Mouse (Mus musculus): ENCODE results near the gene Hnf1b. TPM values are rescaled to one million over a fixed set of nuclear protein-coding genes. Genes with fewer than 3 reads are reported as not detected.
A peak's percentile ranks its signal among the peaks of the same experiment; 100 is the strongest.

The Hnf1b gene
- polyA plus RNA-seq, 1 experiment from 2014 or later, result 0.07 TPM

DNA sequence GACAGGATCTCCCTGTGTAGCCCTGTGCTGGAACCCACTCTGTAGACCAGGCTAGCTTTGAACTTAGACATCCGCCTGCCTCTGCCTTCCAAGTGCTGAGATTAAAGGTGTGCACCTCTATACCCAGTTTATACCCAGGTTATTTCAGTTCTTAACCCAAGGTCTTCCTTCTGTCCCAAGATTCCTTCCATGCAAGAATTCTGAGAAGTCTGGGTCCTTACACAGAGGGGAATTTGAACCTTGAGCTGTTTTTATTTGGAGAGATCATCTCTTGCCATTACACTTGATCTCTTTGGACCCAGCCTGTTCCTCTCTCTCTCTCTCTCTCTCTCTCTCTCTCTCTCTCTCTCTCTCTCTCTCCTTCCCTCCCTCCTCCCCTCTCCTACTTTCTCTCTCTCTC, 7.4 kb downstream of the Hnf1b start:
- Histone ChIP-seq H3K4me3 (no peak overlapping the region), H3K4me1 (peaks cover 13% of the 10 kb centered on the region), H3K27me3 (replicated peaks; ENCODE audit: low read depth, poor library complexity, severe bottlenecking) (peaks cover 87% of the 10 kb centered on the region), H3K9me3 (no peaks in the 10 kb centered on the region), H3K36me3 (replicated peaks) (no peaks in the 10 kb centered on the region), H3K27ac (replicated peaks) (no peak overlapping the region)
- no peak for DNase-seq (ENCODE audit: low spot score)
- 72% methylated on average over 1 of the region's 1 CpGs for WGBS

- H3K9me3 ChIP-seq, result no peaks in the 10 kb centered on the region
- peaks cover 20% of the 10 kb centered on the region for H3K4me1 ChIP-seq
- H3K36me3 ChIP-seq (replicated peaks), result no peaks in the 10 kb centered on the region
- H3K27ac ChIP-seq (replicated peaks), result no peak overlapping the region
- WGBS, result 26% methylated on average over 9 of the region's 9 CpGs
- peaks cover 55% of the 10 kb centered on the region for H3K27me3 ChIP-seq (replicated peaks; ENCODE audit: low read depth, poor library complexity, severe bottlenecking)
- no peak overlapping the region for H3K4me3 ChIP-seq
- no peak for DNase-seq (ENCODE audit: low spot score)
These were observed 15.4 kb downstream of the Hnf1b start for GRCm38 (mm10) chr11:83865286-83865685.

DNA sequence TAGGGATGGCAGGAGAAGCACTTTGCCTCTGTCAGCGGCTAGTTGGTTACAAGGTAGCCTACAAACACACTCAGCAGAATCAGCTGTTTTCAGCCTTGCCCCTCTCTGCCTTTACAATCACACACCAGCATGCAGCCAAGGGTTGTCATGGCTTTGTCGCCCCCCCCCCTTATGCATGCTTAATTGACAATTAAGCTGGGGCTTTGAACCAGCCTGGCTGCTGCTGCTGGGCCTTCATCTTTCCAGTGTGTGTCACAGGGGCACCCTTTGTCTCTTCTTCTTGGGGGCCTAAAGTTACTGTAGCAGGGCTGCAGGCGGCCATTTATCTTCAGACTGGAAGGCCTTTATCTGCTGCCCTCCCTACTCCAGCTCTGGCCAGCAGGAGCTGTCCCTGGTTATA, 17.7 kb downstream of the Hnf1b start:
- WGBS, result 42% methylated on average over 3 of the region's 3 CpGs
- H3K27ac ChIP-seq (replicated peaks), result no peak overlapping the region
- H3K4me1 ChIP-seq, result peaks cover 20% of the 10 kb centered on the region
- DNase-seq (ENCODE audit: low spot score), result no peak
- no peaks in the 10 kb centered on the region for H3K9me3 ChIP-seq
- H3K27me3 ChIP-seq (replicated peaks; ENCODE audit: low read depth, poor library complexity, severe bottlenecking), result peaks cover 48% of the 10 kb centered on the region
- no peaks in the 10 kb centered on the region for H3K36me3 ChIP-seq (replicated peaks)
- no peak overlapping the region for H3K4me3 ChIP-seq

DNA sequence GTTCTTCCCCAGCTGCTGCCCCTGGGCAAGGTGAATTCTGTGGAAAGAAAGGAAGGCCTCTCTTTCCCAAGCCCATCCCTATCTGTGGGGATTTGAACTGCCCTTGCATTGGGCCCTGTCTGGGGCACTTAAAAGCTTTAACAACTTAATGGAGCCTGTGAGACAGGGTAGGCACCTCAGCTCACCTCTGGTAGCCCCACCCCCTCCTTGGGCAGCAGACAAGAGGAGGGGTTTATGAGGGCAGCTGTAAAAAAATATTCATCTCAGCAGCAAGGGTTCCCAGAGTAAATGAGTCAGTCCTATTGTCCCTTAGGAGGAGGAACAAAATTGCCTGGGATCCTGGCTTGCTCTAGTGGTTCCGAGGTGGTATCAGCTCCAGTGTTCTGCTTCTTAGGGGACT, 19.3 kb downstream of the Hnf1b start:
- Histone ChIP-seq H3K27ac (replicated peaks) (no peak overlapping the region), H3K36me3 (replicated peaks) (no peaks in the 10 kb centered on the region), H3K4me1 (peaks cover 20% of the 10 kb centered on the region), H3K27me3 (replicated peaks; ENCODE audit: low read depth, poor library complexity, severe bottlenecking) (peaks cover 37% of the 10 kb centered on the region), H3K9me3 (no peaks in the 10 kb centered on the region), H3K4me3 (no peak overlapping the region)
- WGBS, result 33% methylated on average over 1 of the region's 1 CpGs
- DNase-seq (ENCODE audit: low spot score), result no peak

DNA sequence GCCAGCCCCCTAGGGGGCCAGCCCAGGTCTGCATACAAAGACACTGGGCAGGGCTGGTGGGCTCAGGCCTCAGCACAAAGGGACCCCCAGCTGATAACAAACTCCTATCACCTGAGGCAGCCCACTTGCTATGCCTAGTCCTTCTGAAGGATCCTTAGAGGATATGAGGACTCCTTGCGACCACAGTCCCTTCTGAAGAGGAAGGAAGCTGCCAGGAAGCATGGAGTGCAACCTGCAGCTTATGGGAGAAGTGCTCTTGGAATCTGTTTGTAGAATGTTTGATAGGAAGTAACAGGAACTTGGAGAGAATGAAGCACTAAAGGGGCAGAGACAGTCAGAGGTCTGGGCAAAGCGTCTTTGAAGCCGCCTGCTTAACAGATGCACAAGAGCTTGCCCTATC, 19.8 kb downstream of the Hnf1b start:
- no peak overlapping the region for H3K4me3 ChIP-seq
- peaks cover 20% of the 10 kb centered on the region for H3K4me1 ChIP-seq
- WGBS, result 46% methylated on average over 3 of the region's 3 CpGs
- no peaks in the 10 kb centered on the region for H3K9me3 ChIP-seq
- no peaks in the 10 kb centered on the region for H3K36me3 ChIP-seq (replicated peaks)
- DNase-seq (ENCODE audit: low spot score), result no peak
- H3K27me3 ChIP-seq (replicated peaks; ENCODE audit: low read depth, poor library complexity, severe bottlenecking), result peaks cover 32% of the 10 kb centered on the region
- H3K27ac ChIP-seq (replicated peaks), result no peak overlapping the region

DNA sequence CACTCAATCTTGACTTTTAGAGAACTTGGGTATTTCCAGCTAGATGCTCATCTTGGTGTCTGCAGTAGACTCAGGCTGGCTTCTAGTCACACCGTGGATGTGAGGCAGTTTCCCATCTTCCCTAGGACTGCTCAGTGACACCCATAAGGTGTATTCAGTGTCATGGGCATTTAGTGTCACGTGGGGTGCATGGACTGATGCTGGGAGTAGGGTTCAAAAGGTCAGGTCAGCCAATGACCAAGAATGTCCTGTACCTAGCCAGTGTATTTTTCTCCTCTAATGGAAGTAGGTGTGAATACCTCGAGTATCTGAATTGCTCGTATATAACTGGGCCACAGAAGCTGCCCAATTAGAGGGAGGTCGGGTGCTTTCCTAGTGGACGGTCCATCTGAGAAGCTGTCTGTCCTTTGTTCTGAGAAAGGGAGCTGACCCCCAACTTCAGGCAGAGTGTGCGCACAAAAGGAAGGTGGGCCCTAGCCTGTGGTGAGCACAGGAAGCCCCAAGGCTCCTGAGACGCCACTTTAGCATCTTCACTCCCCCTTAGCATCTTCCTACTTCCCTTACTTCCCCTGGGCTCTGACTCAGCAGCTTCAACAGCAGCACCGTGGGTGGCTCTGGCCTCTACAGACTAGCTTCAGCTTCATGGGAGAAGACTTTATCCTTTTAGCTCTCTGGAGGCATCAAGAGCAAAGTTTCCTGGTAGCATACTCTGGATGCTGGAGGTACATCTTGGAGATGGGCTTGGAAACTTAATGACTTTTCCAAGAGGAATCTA, 22.1 kb downstream of the Hnf1b start:
- Histone ChIP-seq H3K27me3 (replicated peaks; ENCODE audit: low read depth, poor library complexity, severe bottlenecking) (peaks cover 13% of the 10 kb centered on the region), H3K4me3 (no peak overlapping the region), H3K27ac (replicated peaks) (no peak overlapping the region), H3K4me1 (peaks cover 14% of the 10 kb centered on the region), H3K36me3 (replicated peaks) (no peaks in the 10 kb centered on the region), H3K9me3 (no peaks in the 10 kb centered on the region)
- 76% methylated on average over 9 of the region's 9 CpGs for WGBS
- DNase-seq (ENCODE audit: low spot score), result no peak

GRCm38 (mm10) chr11:83873509-83873908, 23.6 kb downstream of the Hnf1b start:
- H3K27ac ChIP-seq (replicated peaks), result no peak overlapping the region
- H3K4me1 ChIP-seq, result peaks cover 3% of the 10 kb centered on the region; the same call in 1 of the 2 replicates
- no peaks in the 10 kb centered on the region; the same call in 1 of the 2 replicates for H3K27me3 ChIP-seq (replicated peaks; ENCODE audit: low read depth, poor library complexity, severe bottlenecking)
- no peak overlapping the region for H3K4me3 ChIP-seq
- H3K9me3 ChIP-seq, result no peaks in the 10 kb centered on the region
- no peaks in the 10 kb centered on the region for H3K36me3 ChIP-seq (replicated peaks)
- 88% methylated on average over 9 of the region's 9 CpGs for WGBS
- DNase-seq (ENCODE audit: low spot score), result no peak

DNA sequence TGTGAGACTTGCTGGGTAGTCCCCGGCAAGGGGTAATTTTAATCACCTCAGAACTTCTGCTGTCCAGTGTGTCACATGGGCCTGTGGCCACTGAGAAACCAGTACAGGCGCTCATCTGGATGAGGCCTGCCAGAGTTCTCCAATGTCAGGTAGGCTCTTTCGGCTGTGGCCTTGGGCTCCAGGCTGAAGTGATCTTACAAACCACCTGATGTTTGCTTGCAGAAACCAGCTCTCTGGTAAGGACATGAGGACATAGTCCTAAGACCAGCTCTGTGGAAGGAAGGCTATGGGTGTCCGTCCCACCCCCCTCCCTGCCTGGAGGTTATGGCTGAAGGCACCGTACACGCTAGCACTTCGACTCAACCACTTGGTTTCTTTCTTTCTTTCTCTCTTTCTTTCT, 26.8 kb downstream of the Hnf1b start:
- Histone ChIP-seq H3K9me3 (no peaks in the 10 kb centered on the region), H3K27ac (replicated peaks) (no peak overlapping the region), H3K27me3 (replicated peaks; ENCODE audit: low read depth, poor library complexity, severe bottlenecking) (no peaks in the 10 kb centered on the region), H3K4me1 (no peaks in the 10 kb centered on the region), H3K36me3 (replicated peaks) (no peaks in the 10 kb centered on the region), H3K4me3 (no peak overlapping the region)
- 91% methylated on average over 7 of the region's 7 CpGs for WGBS
- no peak for DNase-seq (ENCODE audit: low spot score)

DNA sequence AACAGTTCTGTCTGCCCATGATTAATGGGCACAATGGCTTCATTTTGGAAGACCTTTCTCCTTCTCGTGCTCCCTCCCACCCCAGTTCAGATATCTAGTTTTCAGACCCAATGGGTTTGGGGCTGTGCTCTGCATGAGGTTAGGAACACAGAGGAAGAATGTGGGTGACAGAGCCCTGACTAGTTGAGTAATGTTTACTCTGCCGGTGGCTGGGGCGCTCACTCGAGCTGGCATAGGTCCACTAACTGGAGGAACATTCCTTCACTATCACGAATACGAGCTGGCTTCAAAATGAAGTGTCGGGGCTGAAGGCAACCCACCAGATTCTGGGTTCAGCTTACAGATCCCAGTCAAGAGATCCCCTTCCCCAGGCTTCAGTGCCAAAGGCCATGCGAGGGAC, 27.9 kb downstream of the Hnf1b start:
- DNase-seq (ENCODE audit: low spot score), result no peak
- Histone ChIP-seq H3K27me3 (replicated peaks; ENCODE audit: low read depth, poor library complexity, severe bottlenecking) (no peaks in the 10 kb centered on the region), H3K4me3 (no peak overlapping the region), H3K9me3 (no peaks in the 10 kb centered on the region), H3K4me1 (peaks cover 5% of the 10 kb centered on the region; the same call in 1 of the 2 replicates), H3K36me3 (replicated peaks) (no peaks in the 10 kb centered on the region), H3K27ac (replicated peaks) (no peak overlapping the region)
- WGBS, result 82% methylated on average over 8 of the region's 8 CpGs

- WGBS, result 75% methylated on average over 4 of the region's 4 CpGs
- H3K27me3 ChIP-seq (replicated peaks; ENCODE audit: low read depth, poor library complexity, severe bottlenecking), result no peaks in the 10 kb centered on the region
- H3K36me3 ChIP-seq (replicated peaks), result no peaks in the 10 kb centered on the region
- no peak overlapping the region for H3K4me3 ChIP-seq
- no peak overlapping the region for H3K27ac ChIP-seq (replicated peaks)
- no peak for DNase-seq (ENCODE audit: low spot score)
- H3K4me1 ChIP-seq, result peaks cover 5% of the 10 kb centered on the region; the same call in 1 of the 2 replicates
- no peaks in the 10 kb centered on the region for H3K9me3 ChIP-seq
These were observed 28.6 kb downstream of the Hnf1b start for GRCm38 (mm10) chr11:83878417-83878952.

- Histone ChIP-seq H3K9me3 (no peaks in the 10 kb centered on the region), H3K27me3 (replicated peaks; ENCODE audit: low read depth, poor library complexity, severe bottlenecking) (no peaks in the 10 kb centered on the region), H3K36me3 (replicated peaks) (no peaks in the 10 kb centered on the region), H3K27ac (replicated peaks) (no peak overlapping the region), H3K4me1 (peaks cover 5% of the 10 kb centered on the region; the same call in 1 of the 2 replicates), H3K4me3 (no peak overlapping the region)
- WGBS, result 89% methylated on average over 3 of the region's 3 CpGs
- DNase-seq (ENCODE audit: low spot score), result no peak
These were observed 29.3 kb downstream of the Hnf1b start for GRCm38 (mm10) chr11:83879130-83879529.

DNA sequence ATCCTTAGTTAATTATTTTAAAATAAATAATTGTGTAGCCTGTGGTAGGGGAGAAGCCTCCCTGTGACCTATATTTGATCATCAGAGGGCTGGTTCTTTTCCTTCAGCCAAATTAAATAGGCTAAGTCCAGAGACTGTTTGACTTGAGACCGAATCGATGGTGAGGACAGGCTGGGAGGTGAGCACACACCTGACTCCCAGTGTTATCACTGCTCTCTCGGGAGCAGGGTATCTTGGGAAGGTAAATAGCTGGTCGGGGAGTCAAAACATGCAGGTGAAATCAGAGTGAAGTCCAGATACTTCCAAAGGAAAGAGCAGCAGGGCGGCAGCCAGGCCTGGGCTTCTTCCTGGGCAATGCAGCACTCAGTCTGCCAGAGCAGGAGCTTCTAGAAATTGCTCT, 31.6 kb downstream of the Hnf1b start:
- 86% methylated on average over 5 of the region's 5 CpGs for WGBS
- no peak overlapping the region for H3K27ac ChIP-seq (replicated peaks)

GRCm38 (mm10) chr11:83882552-83882951, 32.7 kb downstream of the Hnf1b start:
- DNase-seq (ENCODE audit: low spot score), result peak; percentile 19
- no peak overlapping the region for H3K4me3 ChIP-seq
- WGBS, result 62% methylated on average over 6 of the region's 6 CpGs
- H3K36me3 ChIP-seq (replicated peaks), result no peaks in the 10 kb centered on the region
- H3K9me3 ChIP-seq, result no peaks in the 10 kb centered on the region
- no peak overlapping the region for H3K27ac ChIP-seq (replicated peaks)
- peaks cover 5% of the 10 kb centered on the region; the same call in 1 of the 2 replicates for H3K4me1 ChIP-seq
- H3K27me3 ChIP-seq (replicated peaks; ENCODE audit: low read depth, poor library complexity, severe bottlenecking), result no peaks in the 10 kb centered on the region

More for the DNA sequence above, 31.6 kb downstream of the Hnf1b start:
- Histone ChIP-seq H3K36me3 (replicated peaks) (no peaks in the 10 kb centered on the region), H3K4me3 (no peak overlapping the region), H3K9me3 (no peaks in the 10 kb centered on the region), H3K27me3 (replicated peaks; ENCODE audit: low read depth, poor library complexity, severe bottlenecking) (no peaks in the 10 kb centered on the region), H3K4me1 (peaks cover 5% of the 10 kb centered on the region; the same call in 1 of the 2 replicates)
- no peak for DNase-seq (ENCODE audit: low spot score)

All from embryonic facial prominence, embryonic 10.5 days (tissue).